Mouse (Mus musculus) MEL (cell line): ENCODE data around the gene Dpt. TPM values are rescaled to one million over a fixed set of nuclear protein-coding genes. Genes with fewer than 3 reads are reported as not detected.

Experiments used
- DNase-seq: peaks from one replicate; pipeline ENCODE4 v3.0.0; 2011; ENCODE audit warnings: low read depth, low spot score
- H3K27ac ChIP-seq: 2 replicates; pipeline ENCODE4 v1.5.1; 2012; ENCODE audit warnings: low read depth, mild to moderate bottlenecking, control low read depth, low read length, moderate library complexity; ENCODE audit not compliant: control insufficient read depth
- H3K27me3 ChIP-seq, 2 experiments: fragments of 150-350 bp in 1 of 2; sonication (generic) in 1 of 2; 2 replicates each; pipeline ENCODE4 v1.6.1; 2012; ENCODE audit warnings: low read length in 2 of 2, mild to moderate bottlenecking in 2 of 2, improper control_type of control experiment in 1 of 2, moderate library complexity in 1 of 2; ENCODE audit not compliant: insufficient read depth in 2 of 2, control insufficient read depth in 1 of 2
- H3K36me3 ChIP-seq, 2 experiments: 2 replicates each; pipeline ENCODE4 v1.6.1; 2012 to 2014; ENCODE audit warnings: low read length in 2 of 2, improper control_type of control experiment in 1 of 2, inconsistent platforms in 1 of 2, mild to moderate bottlenecking in 1 of 2; ENCODE audit not compliant: insufficient read depth in 2 of 2, control insufficient read depth in 1 of 2
- H3K4me1 ChIP-seq, 2 experiments: fragments of 150-350 bp in 1 of 2; sonication (generic) in 1 of 2; 2 replicates each; pipeline ENCODE4 v1.6.1; 2012; ENCODE audit warnings: low read length in 2 of 2, improper control_type of control experiment in 1 of 2, mild to moderate bottlenecking in 1 of 2; ENCODE audit not compliant: insufficient read depth in 2 of 2, control insufficient read depth in 1 of 2
- H3K4me3 ChIP-seq, 2 experiments: fragments of 150-350 bp in 1 of 2; sonication (generic) in 1 of 2; 2 replicates each; pipeline ENCODE4 v1.5.1; 2012; ENCODE audit warnings: low read depth in 2 of 2, low read length in 2 of 2, mild to moderate bottlenecking in 2 of 2, moderate library complexity in 2 of 2, control low read depth in 1 of 2, improper control_type of control experiment in 1 of 2; ENCODE audit not compliant: control insufficient read depth in 1 of 2, insufficient read depth in 1 of 2
- H3K79me2 ChIP-seq: 2 replicates; pipeline ENCODE4 v1.6.1; 2012; ENCODE audit warnings: mild to moderate bottlenecking, low read length, moderate library complexity; ENCODE audit not compliant: control insufficient read depth, poor library complexity, insufficient read depth
- H3K9ac ChIP-seq: 2 replicates; pipeline ENCODE4 v1.6.1; 2012; ENCODE audit warnings: low read depth, mild to moderate bottlenecking, control low read depth, low read length, moderate library complexity; ENCODE audit not compliant: control insufficient read depth, poor library complexity, severe bottlenecking
- H3K9me3 ChIP-seq: fragments of 150-350 bp; sonication (generic); replicated peaks from 2 replicates; pipeline ENCODE4 v1.6.1; 2012; ENCODE audit warnings: mild to moderate bottlenecking, low read length, improper control_type of control experiment, moderate library complexity; ENCODE audit not compliant: insufficient read depth
- BHLHE40 ChIP-seq: IDR thresholded peaks from 2 replicates; pipeline ENCODE4 v1.6.1; 2012; ENCODE audit warnings: low read depth, mild to moderate bottlenecking, inconsistent platforms, low read length, improper control_type of control experiment, borderline replicate concordance
- CHD1 ChIP-seq: IDR thresholded peaks from 2 replicates; pipeline ENCODE4 v1.6.1; 2012; ENCODE audit warnings: low read depth, mild to moderate bottlenecking, inconsistent platforms, low read length, improper control_type of control experiment
- CHD2 ChIP-seq: IDR thresholded peaks from 2 replicates; pipeline ENCODE4 v1.6.1; 2011; ENCODE audit warnings: low read length, improper control_type of control experiment
- ELF1 ChIP-seq: IDR thresholded peaks from 2 replicates; pipeline ENCODE4 v1.6.1; 2014; ENCODE audit warnings: low read depth, mild to moderate bottlenecking, inconsistent platforms, low read length, improper control_type of control experiment, moderate library complexity
- EP300 ChIP-seq, 2 experiments: IDR thresholded peaks; 2 replicates each; pipeline ENCODE4 v1.6.1; 2011; ENCODE audit warnings: improper control_type of control experiment in 2 of 2, low read length in 2 of 2, low read depth in 1 of 2, mild to moderate bottlenecking in 1 of 2
- ETS1 ChIP-seq: IDR thresholded peaks from 2 replicates; pipeline ENCODE4 v1.6.1; 2012; ENCODE audit warnings: low read depth, mild to moderate bottlenecking, inconsistent platforms, low read length, improper control_type of control experiment, moderate library complexity
- GABPA ChIP-seq: IDR thresholded peaks from 2 replicates; pipeline ENCODE4 v1.6.1; 2012; ENCODE audit warnings: low read depth, mild to moderate bottlenecking, inconsistent platforms, low read length, improper control_type of control experiment, moderate library complexity
- GATA1 ChIP-seq: IDR thresholded peaks from 2 replicates; pipeline ENCODE4 v1.6.1; 2011; ENCODE audit warnings: low read depth, low read length, improper control_type of control experiment
- HCFC1 ChIP-seq: IDR thresholded peaks from 2 replicates; pipeline ENCODE4 v1.6.1; 2012; ENCODE audit warnings: low read depth, mild to moderate bottlenecking, inconsistent platforms, low read length, improper control_type of control experiment, moderate library complexity
- JUND ChIP-seq: IDR thresholded peaks from 2 replicates; pipeline ENCODE4 v1.6.1; 2011; ENCODE audit warnings: low read depth, mild to moderate bottlenecking, improper control_type of control experiment, low read length
- MAX ChIP-seq: IDR thresholded peaks from 2 replicates; pipeline ENCODE4 v1.6.1; 2011; ENCODE audit warnings: low read length, improper control_type of control experiment
- MEF2A ChIP-seq: IDR thresholded peaks from 2 replicates; pipeline ENCODE4 v1.6.1; 2014; ENCODE audit warnings: low read depth, mild to moderate bottlenecking, inconsistent platforms, low read length, improper control_type of control experiment; ENCODE audit not compliant: poor library complexity, insufficient replicate concordance, severe bottlenecking; ENCODE audit errors: extremely low read depth
- MXI1 ChIP-seq: IDR thresholded peaks from 2 replicates; pipeline ENCODE4 v1.6.1; 2011; ENCODE audit warnings: mild to moderate bottlenecking, low read depth, low read length, improper control_type of control experiment
- MYB ChIP-seq: IDR thresholded peaks from 2 replicates; pipeline ENCODE4 v1.6.1; 2011; ENCODE audit warnings: mild to moderate bottlenecking, low read depth, low read length, improper control_type of control experiment
- MYC ChIP-seq: IDR thresholded peaks from 2 replicates; pipeline ENCODE4 v1.6.1; 2011; ENCODE audit warnings: low read depth, mild to moderate bottlenecking, low read length, improper control_type of control experiment, moderate library complexity
- NELFE ChIP-seq: IDR thresholded peaks from 2 replicates; pipeline ENCODE4 v1.6.1; 2011; ENCODE audit warnings: low read depth, low read length, improper control_type of control experiment
- NRF1 ChIP-seq: IDR thresholded peaks from 2 replicates; pipeline ENCODE4 v1.6.1; 2014; ENCODE audit warnings: low read depth, mild to moderate bottlenecking, inconsistent platforms, low read length, improper control_type of control experiment, moderate library complexity; ENCODE audit not compliant: poor library complexity, insufficient read depth, severe bottlenecking
- POLR2A ChIP-seq, 2 experiments: IDR thresholded peaks; 2 replicates each; pipeline ENCODE4 v1.6.1; 2011 to 2012; ENCODE audit warnings: low read length in 2 of 2, mild to moderate bottlenecking in 2 of 2, control low read depth in 1 of 2, improper control_type of control experiment in 1 of 2, low read depth in 1 of 2, moderate library complexity in 1 of 2; ENCODE audit not compliant: control insufficient read depth in 1 of 2, insufficient read depth in 1 of 2, poor library complexity in 1 of 2
- POLR2AphosphoS2 ChIP-seq: IDR thresholded peaks from 2 replicates; pipeline ENCODE4 v1.6.1; 2011; ENCODE audit warnings: low read length, improper control_type of control experiment
- RAD21 ChIP-seq: IDR thresholded peaks from 2 replicates; pipeline ENCODE4 v1.6.1; 2011; ENCODE audit warnings: mild to moderate bottlenecking, low read depth, low read length, improper control_type of control experiment
- RCOR1 ChIP-seq: IDR thresholded peaks from 2 replicates; pipeline ENCODE4 v1.6.1; 2012; ENCODE audit warnings: low read depth, mild to moderate bottlenecking, inconsistent platforms, low read length, improper control_type of control experiment
- SIN3A ChIP-seq: IDR thresholded peaks from 2 replicates; pipeline ENCODE4 v1.6.1; 2012; ENCODE audit warnings: low read length, improper control_type of control experiment, inconsistent platforms
- TBP ChIP-seq: IDR thresholded peaks from 2 replicates; pipeline ENCODE4 v1.8.0; 2011; ENCODE audit warnings: low read depth, low read length, improper control_type of control experiment
- ZC3H11A ChIP-seq: IDR thresholded peaks from 2 replicates; pipeline ENCODE4 v1.6.1; 2012; ENCODE audit warnings: low read depth, mild to moderate bottlenecking, inconsistent platforms, low read length, improper control_type of control experiment
- ZNF384 ChIP-seq: IDR thresholded peaks from 2 replicates; pipeline ENCODE4 v1.6.1; 2012; ENCODE audit warnings: low read depth, mild to moderate bottlenecking, inconsistent platforms, low read length, improper control_type of control experiment
- polyA plus RNA-seq, 2 experiments: library from polyadenylated mRNA; stranded (reverse) in 1 of 2; unstranded in 1 of 2; fragments of >175 nt in 1 of 2; fragments of >200 nt in 1 of 2; gene quantifications; 2 replicates each; pipeline versions ENCODE4 v1.2.1 to v1.2.4; 2012; ENCODE audit warnings: low replicate concordance in 2 of 2, low read depth in 1 of 2; ENCODE audit not compliant: insufficient read length in 2 of 2, insufficient read depth in 1 of 2, missing spikeins in 1 of 2
- total RNA-seq: library from RNA; depleted of rRNA; stranded (reverse); fragments of 300-350 nt; gene quantifications from 2 replicates; pipeline ENCODE4 v1.2.3, GENCODE M21; 2012

The Dpt gene
- total and polyA plus RNA-seq, 3 experiments: not detected

DNA sequence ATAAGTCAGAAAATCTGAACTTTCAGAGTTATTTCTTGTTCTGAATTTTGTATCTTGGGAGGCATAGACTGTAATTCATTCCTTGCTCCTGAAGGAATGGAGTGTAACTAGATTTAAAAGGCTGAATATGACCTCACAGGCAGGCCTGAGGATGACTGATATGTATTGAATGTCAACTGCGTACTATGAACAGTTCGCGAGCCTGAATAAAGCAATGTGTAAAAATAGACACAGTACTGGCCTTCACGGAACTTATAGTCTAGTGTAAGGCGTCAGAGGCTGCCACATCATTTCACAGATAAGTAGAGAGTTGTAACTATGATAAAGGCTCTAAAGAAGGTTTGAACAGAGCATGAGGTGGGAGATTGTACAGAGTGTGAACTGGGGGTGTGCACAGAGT is 10.3 kb upstream of the Dpt start:
- DNase-seq: no peak
- no peaks in the 10 kb centered on the region for H3K9me3 ChIP-seq
- no peak for TF ChIP-seq GATA1
- no peak for TF ChIP-seq TBP
- TF ChIP-seq NRF1: no peak
- no peak for TF ChIP-seq ELF1
- TF ChIP-seq MXI1: no peak
- no peak for TF ChIP-seq CHD1
- TF ChIP-seq MYB: no peak
- no peak for TF ChIP-seq BHLHE40
- TF ChIP-seq GABPA: no peak
- no peak for TF ChIP-seq RAD21

GRCm38 (mm10) chr1:164787771-164788170 is 8.7 kb upstream of the Dpt start:
- H3K4me3 ChIP-seq: no peak overlapping the region
- no peaks in the 10 kb centered on the region for H3K36me3 ChIP-seq
- H3K4me1 ChIP-seq: no peaks in the 10 kb centered on the region
- DNase-seq: no peak
- H3K27ac ChIP-seq: no peak overlapping the region
- no peaks in the 10 kb centered on the region for H3K27me3 ChIP-seq
- no peak overlapping the region for H3K9ac ChIP-seq
- H3K79me2 ChIP-seq: no peaks in the 10 kb centered on the region
- no peaks in the 10 kb centered on the region for H3K9me3 ChIP-seq
- TF ChIP-seq ETS1 (no peak), POLR2A (IDR thresholded peaks at IDR 0.05; ENCODE audit: control insufficient read depth in 1 of 2, insufficient read depth in 1 of 2, low read depth in 1 of 2, low read length in 2 of 2, poor library complexity in 1 of 2) (no peak), CHD2 (no peak), MAX (no peak), MEF2A (no peak), ZNF384 (no peak), MXI1 (no peak), JUND (no peak), GABPA (no peak), MYC (no peak), TBP (no peak), POLR2AphosphoS2 (no peak), RCOR1 (no peak), NELFE (no peak), SIN3A (no peak), EP300 (IDR thresholded peaks at IDR 0.05; ENCODE audit: low read depth in 1 of 2, low read length in 2 of 2) (no peak), ZC3H11A (no peak), MYB (no peak), HCFC1 (no peak)

More for the DNA sequence above, 10.3 kb upstream of the Dpt start:
- Histone ChIP-seq H3K4me1 (no peaks in the 10 kb centered on the region), H3K9ac (no peak overlapping the region), H3K27me3 (no peaks in the 10 kb centered on the region), H3K4me3 (no peak overlapping the region), H3K36me3 (no peaks in the 10 kb centered on the region), H3K27ac (no peak overlapping the region), H3K79me2 (no peaks in the 10 kb centered on the region)
